Mouse (Mus musculus) layer of hippocampus, adult 8-10 months (tissue): ENCODE results near the gene Gm20422. TPM values are rescaled to one million over a fixed set of nuclear protein-coding genes. Genes with fewer than 3 reads are reported as not detected.
"Not testable (repeated sequence)": the region's sequence is repeated elsewhere in the genome, so short reads cannot be mapped to it uniquely, and the experiment has no call there.

Experiments
- DNase-seq, 2 experiments: peaks; one replicate each; pipeline ENCODE4 v3.0.0; 2022; ENCODE audit warnings: low spot score in 2 of 2
- total RNA-seq, 4 experiments: library from RNA; stranded (reverse); gene quantifications; 2 replicates each; pipeline ENCODE4 v1.2.4; 2022

The Gm20422 gene
- total RNA-seq, 4 experiments from 2014 or later: 1.7 to 2.9 (median 2.1) TPM

GRCm38 (mm10) chr8:69713516-69713915 is 61.2 kb downstream of the Gm20422 start:
- DNase-seq: no peak

- not testable (repeated sequence) for DNase-seq
Observed at GRCm38 (mm10) chr8:69710624-69711023, 64.1 kb downstream of the Gm20422 start, which contains the start of gene Zfp869. TSS of gene Zfp869 (minus strand) at chr8:69710724.

GRCm38 (mm10) chr8:69701810-69702209 is 72.9 kb downstream of the Gm20422 start:
- DNase-seq: no peak

Other genes starting within 250 kb of the Gm20422 start
- gene Zfp868, start 149.3 kb downstream of the Gm20422 start, total RNA-seq: 10 to 100 TPM; 14.9 to 21.2 (median 17.7) TPM
- gene Zfp964, start 120.4 kb downstream of the Gm20422 start, total RNA-seq: 1 to 10 TPM; 4.4 to 6.8 (median 5.4) TPM
- gene Zfp869, start 64.2 kb downstream of the Gm20422 start, total RNA-seq: 10 to 100 TPM; 20.8 to 23.9 (median 23.1) TPM
- 1 to 10 TPM; 2.9 to 5.2 (median 3.6) TPM for gene Zfp963, start 24.9 kb downstream of the Gm20422 start, total RNA-seq
- 10 to 100 TPM; 37.5 to 40.3 (median 38.9) TPM for gene Atp13a1, start 16.3 kb upstream of the Gm20422 start, total RNA-seq
- 10 to 100 TPM; 26.2 to 36.6 (median 31.0) TPM for gene Zfp866, start 16.3 kb upstream of the Gm20422 start, total RNA-seq
- gene Gmip, start 33.8 kb upstream of the Gm20422 start, total RNA-seq: 10 to 100 TPM; 15.1 to 28.6 (median 18.1) TPM
- under 1 TPM; 0.49 to 0.69 (median 0.66) TPM for gene Lpar2, start 47.5 kb upstream of the Gm20422 start, total RNA-seq
- 10 to 100 TPM; 15.7 to 22.4 (median 20.7) TPM for gene Pbx4, start 57.6 kb upstream of the Gm20422 start, total RNA-seq
- under 1 TPM; 0.57 to 0.62 (median 0.59) TPM for gene Cilp2, start 112.8 kb upstream of the Gm20422 start, total RNA-seq
- under 1 TPM in 2 of 4 experiments, not detected in 2; 0.41 to 0.47 TPM for gene Tssk6, start 127.3 kb upstream of the Gm20422 start, total RNA-seq
- 100 to 1,000 TPM in 3 of 4 experiments, 10 to 100 TPM in 1; 95.2 to 148 (median 127) TPM for gene Ndufa13, start 127.7 kb upstream of the Gm20422 start, total RNA-seq
- gene Yjefn3, start 127.8 kb upstream of the Gm20422 start, total RNA-seq: 10 to 100 TPM; 19.1 to 43.7 (median 32.3) TPM
- 10 to 100 TPM; 27.9 to 37.6 (median 33.3) TPM for gene Gatad2a, start 221.5 kb upstream of the Gm20422 start, total RNA-seq